Mouse (Mus musculus) small intestine, adult 2 months (tissue): ENCODE data around the gene Trim38.

Source experiments
- CTCF ChIP-seq: fragments of 200-500 bp; IDR thresholded peaks from 2 replicates; pipeline ENCODE4 v1.5.1; 2012; ENCODE audit warnings: low read depth, mild to moderate bottlenecking, control low read depth, inconsistent platforms, low read length, moderate library complexity, mixed read lengths; ENCODE audit not compliant: insufficient replicate concordance, insufficient read length; ENCODE audit errors: extremely low read depth
- POLR2A ChIP-seq: fragments of 200-500 bp; IDR thresholded peaks from 2 replicates; pipeline ENCODE4 v1.6.1; 2012; ENCODE audit warnings: low read depth, mild to moderate bottlenecking, control low read depth, inconsistent platforms, low read length, moderate library complexity

- TF ChIP-seq CTCF (no peak), POLR2A (no peak)
Measured at GRCm38 (mm10) chr13:23743215-23743614, 26.5 kb upstream of the Trim38 start.
